Mouse (Mus musculus) kidney, postnatal 36 days (tissue): ENCODE data around the gene Olfr1084.
"Not testable (repeated sequence)": the region's sequence is repeated elsewhere in the genome, so short reads cannot be mapped to it uniquely, and the experiment has no call there.

Experiments
- DNase-seq, 2 experiments: peaks; one replicate each; pipeline ENCODE4 v3.0.0; 2021 to 2022; ENCODE audit warnings: mixed read lengths in 2 of 2

The Olfr1084 gene

GRCm38 (mm10) chr2:86639625-86640024 is at the start of gene Olfr1084:
Gene Olfr1084, minus strand, starts transcription at chr2:86639725.
- DNase-seq, result not testable (repeated sequence)

- no peak for DNase-seq
These were observed 40.5 kb upstream of the Olfr1084 start, which contains the start of gene Olfr1086 for GRCm38 (mm10) chr2:86679992-86680391. Gene Olfr1086, minus strand, starts transcription at chr2:86680092.

GRCm38 (mm10) chr2:86661919-86662318 is 22.4 kb upstream of the Olfr1084 start, which contains the start of gene Olfr1085:
Gene Olfr1085, minus strand, starts transcription at chr2:86662019.
- no peak for DNase-seq

GRCm38 (mm10) chr2:86598866-86599265 is 40.7 kb downstream of the Olfr1084 start, which contains the start of gene Olfr1082:
Gene Olfr1082, minus strand, starts transcription at chr2:86598966.
- DNase-seq, result not testable (repeated sequence)
